Mouse (Mus musculus) adrenal gland, postnatal 14 days (tissue): ENCODE data around the gene Acot1. TPM values are rescaled to one million over a fixed set of nuclear protein-coding genes. Genes with fewer than 3 reads are reported as not detected.
"Not testable (repeated sequence)": the region's sequence is repeated elsewhere in the genome, so short reads cannot be mapped to it uniquely, and the experiment has no call there.

Source experiments
- DNase-seq: peaks from one replicate; pipeline ENCODE4 v3.0.0; 2021; ENCODE audit warnings: mixed read lengths
- total RNA-seq: library from RNA; stranded (reverse); gene quantifications from 2 replicates; pipeline ENCODE4 v1.2.3, GENCODE M21; 2021

The Acot1 gene
- total RNA-seq, 1 experiment from 2014 or later: 8.0 TPM

GRCm38 (mm10) chr12:84020528-84020927 lies 11.2 kb downstream of the Acot1 start:
- DNase-seq: peak; percentile 84

DNA sequence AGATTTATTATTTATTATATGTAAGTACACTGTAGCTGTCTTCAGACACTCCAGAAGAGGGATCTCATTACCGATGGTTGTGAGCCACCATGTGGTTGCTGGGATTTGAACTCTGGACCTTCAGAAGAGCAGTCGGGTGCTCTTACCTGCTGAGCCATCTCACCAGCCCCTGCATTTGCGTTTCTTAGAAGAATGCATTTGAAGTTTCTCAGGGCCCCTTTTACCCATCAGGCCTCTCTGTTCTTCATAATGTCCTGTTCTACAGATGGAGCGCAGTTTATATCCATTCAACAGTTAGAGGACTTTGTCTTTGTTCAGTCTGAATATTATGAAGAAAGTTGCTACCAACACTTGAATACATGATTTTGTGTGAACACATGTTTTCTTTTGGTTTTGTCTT lies 13.0 kb downstream of the Acot1 start:
- not testable (repeated sequence) for DNase-seq

DNA sequence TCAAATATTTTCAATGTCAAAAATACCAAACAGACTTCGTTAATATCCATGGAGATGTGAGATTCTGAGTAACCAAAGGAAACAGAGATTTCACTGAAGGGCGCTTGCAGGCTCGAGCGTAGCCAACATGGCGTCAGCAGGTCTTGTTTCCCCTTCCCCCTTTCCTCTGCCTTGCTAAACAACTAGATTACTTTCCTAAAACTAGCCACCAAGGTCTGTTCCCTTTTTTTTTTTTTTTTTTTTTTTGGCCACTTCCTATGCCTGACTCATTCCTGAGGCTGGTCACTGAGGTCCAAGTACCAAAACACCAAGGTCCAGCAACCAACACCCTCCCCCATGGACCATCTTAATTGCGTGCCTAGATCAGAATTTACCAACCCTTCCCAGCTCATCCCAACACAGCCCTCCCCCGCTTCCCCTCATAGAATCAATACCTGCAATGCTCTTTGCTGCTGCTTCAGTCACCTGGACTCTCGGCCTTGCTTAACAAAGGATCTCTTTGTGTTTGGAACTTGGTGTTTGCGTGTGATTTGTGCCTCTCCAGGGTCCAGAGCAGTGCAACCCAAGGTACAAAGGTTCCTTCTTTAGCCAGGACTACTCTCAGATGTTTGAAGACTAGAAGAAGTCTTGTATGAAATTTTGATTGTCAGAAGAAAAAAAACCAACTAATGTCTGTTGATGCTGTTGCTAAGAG lies 13.9 kb downstream of the Acot1 start:
- no peak for DNase-seq

- DNase-seq: no peak
Observed at GRCm38 (mm10) chr12:84025888-84026287, 16.6 kb downstream of the Acot1 start.

DNA sequence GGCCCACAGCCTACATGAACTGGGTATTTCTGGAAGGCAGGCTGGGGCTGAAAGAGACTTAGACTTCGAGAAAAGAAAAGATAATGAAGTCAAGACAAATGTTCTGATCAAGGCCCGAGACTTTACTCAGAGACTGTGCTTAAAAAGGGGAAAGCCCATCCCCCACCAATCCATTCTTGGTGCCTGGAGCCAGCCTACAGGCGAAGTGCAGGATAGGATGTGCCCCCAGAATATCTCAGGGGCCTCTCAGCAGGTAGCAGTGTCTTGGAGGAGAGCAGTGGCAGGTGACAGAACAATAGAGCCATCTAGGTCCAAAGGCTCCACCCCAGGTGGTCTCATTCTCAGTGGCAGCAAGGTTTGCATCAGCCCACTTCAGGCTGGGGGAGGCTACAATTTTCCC lies 19.0 kb downstream of the Acot1 start:
- not testable (repeated sequence) for DNase-seq

GRCm38 (mm10) chr12:84029043-84029442 lies 19.8 kb downstream of the Acot1 start:
- not testable (repeated sequence) for DNase-seq

- DNase-seq: peak; percentile 87
Observed at GRCm38 (mm10) chr12:84030659-84031332, 21.5 kb downstream of the Acot1 start.

- no peak for DNase-seq
Observed at GRCm38 (mm10) chr12:84032854-84033253, 23.6 kb downstream of the Acot1 start.

DNA sequence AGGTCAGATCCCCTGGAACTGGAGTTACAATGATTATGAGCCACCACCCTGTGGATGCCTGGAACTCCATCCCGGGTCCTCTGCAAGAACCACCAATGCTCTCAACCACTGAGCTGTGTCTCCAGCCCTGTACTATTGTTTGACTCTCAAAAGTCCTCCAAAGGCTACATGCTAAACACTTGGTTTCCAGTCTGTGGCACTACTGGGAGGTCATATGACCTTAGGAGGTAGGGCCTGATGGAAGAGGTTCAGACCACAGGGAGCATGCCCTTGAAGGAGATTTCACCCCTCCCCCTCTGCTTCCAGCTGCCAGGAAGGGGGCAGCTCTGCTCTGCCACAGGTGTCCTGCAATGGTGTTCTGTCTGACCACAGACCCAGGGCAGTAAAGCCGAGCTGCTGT lies 24.0 kb downstream of the Acot1 start:
- DNase-seq: not testable (repeated sequence)

DNA sequence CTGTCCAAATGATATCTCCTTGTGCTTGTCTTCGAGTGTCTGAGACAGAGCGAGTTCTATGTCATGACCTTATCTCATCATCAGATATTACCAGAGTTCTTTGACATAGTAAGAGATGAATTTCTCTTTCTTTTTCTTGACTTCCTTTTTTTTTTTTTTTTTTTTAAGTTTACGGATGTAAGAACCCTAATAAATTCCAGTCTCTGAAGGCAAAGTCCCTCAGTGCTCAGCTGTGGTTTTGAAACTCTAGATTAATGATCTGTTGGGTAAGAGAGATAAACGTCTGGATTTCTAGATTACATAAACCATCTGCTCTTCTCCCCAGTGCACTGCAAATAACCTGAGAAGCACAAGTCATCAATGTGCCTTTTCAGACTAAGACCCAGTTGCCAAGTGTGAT lies 24.8 kb downstream of the Acot1 start:
- no peak for DNase-seq

DNA sequence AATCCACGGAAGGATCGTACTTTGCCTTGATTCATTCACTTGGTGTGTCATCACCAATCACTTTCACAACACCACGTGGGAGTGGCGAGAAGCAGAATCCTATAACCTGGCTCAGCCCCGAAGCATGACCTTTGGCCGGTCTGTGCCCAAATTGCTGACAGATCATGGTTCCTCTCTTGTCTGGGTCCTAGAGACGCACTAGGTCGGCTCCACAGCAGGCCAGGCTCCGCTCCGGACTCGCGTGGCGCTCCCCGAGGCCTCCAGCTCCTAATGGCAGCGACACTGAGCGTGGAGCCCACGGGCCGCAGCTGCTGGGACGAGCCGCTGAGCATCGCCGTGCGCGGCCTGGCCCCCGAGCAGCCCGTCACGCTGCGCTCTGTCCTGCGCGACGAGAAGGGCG lies 29.0 kb downstream of the Acot1 start, which contains the start of gene Acot4:
TSS of gene Acot4 (plus strand) at position 139 of the 400 bp plus-strand sequence.
- peak; percentile 69 for DNase-seq

DNA sequence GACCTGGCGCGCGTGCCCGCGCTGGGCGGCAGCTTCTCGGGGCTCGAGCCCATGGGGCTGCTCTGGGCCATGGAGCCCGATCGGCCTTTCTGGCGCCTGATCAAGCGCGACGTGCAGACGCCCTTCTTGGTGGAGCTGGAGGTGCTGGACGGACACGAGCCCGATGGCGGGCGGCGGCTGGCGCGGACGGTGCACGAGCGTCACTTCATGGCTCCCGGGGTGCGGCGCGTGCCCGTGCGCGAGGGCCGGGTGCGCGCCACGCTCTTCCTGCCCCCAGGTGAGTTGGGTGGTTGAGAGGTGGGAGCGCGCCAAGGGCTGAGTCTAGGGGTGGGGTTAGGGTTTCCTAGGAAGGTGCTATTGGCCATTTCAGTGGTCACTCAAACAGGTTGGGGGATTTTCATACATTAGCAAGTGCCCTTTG lies 29.4 kb downstream of the Acot1 start, which contains the start of gene Gm49366:
TSS of gene Gm49366 (plus strand) at position 245 of the 421 bp plus-strand sequence.
- peak; percentile 64 for DNase-seq

GRCm38 (mm10) chr12:84042248-84042647 lies 33.0 kb downstream of the Acot1 start:
- no peak for DNase-seq

DNA sequence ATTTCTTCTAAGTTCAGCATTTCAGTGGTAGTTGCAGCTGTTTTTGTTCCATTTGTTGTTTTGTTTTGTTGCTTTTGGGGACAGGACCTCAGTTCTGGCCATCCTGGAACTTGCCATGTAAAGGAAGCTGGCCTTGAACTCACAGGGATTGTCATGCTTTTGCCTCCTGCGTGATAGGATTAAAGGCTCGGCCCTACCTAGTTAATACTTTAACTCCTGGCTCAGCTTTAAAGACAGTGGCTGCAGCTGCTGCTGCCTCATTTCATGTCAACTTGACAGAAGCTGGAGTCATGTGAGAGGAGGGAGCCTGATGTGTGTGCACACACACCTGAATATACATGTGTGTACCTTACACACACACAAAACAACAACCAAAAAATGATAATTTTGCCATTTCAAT lies 34.8 kb downstream of the Acot1 start:
- DNase-seq: no peak

GRCm38 (mm10) chr12:84046906-84047305 lies 37.6 kb downstream of the Acot1 start:
- DNase-seq: no peak

GRCm38 (mm10) chr12:84050744-84051143 lies 41.5 kb downstream of the Acot1 start:
- DNase-seq: not testable (repeated sequence)

DNA sequence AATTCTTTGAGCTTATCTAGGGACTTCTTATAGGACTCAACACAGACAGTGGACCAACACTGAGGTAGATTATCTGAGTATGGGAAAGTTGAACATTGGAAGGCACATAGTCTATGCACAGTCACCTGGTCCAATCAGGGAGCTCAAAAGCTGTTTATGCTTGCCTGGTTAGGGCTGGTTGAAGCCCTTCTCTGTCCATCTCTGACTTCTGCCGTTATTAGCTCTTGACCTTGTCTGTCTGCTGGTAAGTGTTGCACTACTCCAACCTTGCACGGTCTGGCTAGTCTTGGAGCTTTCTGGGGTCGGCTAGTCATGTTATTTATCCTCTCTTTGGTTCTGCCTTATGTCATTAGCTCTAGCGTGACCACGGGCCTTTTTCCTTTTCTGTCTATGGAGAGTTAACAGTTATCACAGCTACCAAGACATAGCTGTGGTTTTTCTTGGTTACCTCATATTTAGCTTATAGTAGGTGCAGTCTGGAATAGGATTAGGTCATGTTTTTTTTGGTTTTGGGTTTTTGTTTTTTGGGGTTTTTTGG lies 42.7 kb downstream of the Acot1 start, which contains the start of gene Acot3:
TSS of gene Acot3 (plus strand) at position 208 of the 538 bp plus-strand sequence.
- DNase-seq: no peak

DNA sequence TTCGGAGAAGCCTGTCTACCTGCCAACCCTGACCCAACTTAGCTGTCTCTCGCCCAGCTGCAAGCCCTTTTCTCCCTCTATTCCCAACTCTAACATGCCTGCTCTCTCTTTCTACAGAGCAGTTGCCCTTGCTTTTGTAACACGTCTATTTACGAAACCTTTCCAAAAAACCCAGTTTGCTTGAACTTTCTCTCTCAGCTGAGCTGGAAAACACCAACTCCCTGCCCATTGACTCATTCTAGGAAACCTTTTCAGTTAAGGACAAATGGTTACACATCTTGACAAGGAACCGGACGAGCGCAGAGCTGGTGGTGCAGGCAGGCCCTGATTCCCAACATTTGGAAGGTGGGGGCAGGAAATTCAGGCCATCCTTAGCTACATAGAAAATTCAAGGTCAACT lies 43.3 kb downstream of the Acot1 start:
- DNase-seq: peak; percentile 17

GRCm38 (mm10) chr12:84053173-84053572 lies 43.9 kb downstream of the Acot1 start:
- peak; percentile 28 for DNase-seq

DNA sequence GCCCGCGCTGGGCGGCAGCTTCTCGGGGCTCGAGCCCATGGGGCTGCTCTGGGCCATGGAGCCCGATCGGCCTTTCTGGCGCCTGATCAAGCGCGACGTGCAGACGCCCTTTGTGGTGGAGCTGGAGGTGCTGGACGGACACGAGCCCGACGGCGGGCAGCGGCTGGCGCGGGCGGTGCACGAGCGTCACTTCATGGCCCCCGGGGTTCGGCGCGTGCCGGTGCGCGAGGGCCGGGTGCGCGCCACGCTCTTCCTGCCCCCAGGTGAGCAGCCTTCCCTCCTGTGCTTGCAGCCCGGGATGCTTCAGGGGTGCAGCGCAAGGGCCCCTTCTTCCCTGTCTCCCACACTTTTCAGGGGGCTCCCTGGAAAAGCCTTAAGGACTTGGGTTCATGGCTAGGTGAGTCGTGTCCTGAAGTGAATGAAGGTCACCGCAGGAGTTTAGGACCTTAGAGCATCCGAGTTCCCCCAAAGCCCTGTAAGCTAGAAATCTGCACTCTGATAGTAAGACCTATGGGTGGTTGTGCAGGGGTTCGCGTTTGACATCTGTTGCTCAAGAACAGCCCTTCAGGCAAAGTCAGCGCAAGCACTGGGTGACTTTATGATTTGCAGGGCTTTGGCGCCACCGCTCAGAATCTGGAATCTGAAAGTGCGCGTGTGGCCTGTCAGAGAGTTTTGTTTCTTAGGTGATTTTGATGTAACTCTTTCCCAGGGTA lies 44.5 kb downstream of the Acot1 start:
- DNase-seq: peak; percentile 43

GRCm38 (mm10) chr12:84060946-84061345 lies 51.7 kb downstream of the Acot1 start:
- DNase-seq: peak; percentile 25

DNA sequence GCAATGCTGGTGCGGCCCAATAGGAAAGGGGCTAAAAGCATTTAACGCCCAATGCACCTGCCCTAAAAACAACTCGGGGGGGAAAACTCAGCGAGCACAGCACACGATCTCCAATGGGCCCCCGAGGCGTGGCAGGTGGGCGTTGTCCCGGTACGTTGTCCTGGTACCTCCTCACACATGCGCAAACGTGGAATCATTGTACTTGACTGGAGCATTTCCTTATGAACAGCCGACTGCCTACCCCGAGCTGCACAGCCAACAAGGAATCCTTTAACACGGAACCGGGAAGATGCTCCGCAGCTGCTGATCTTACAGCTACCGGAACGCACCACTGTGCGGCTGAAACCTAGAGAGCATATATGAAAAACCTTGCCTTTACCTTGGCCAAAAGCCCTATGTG lies 53.0 kb downstream of the Acot1 start:
- DNase-seq: no peak

- DNase-seq: peak; percentile 45
Observed at GRCm38 (mm10) chr12:84063228-84063627, 53.9 kb downstream of the Acot1 start.
